ENCODE assay signal across 8 mouse cellular contexts in the genomic region with DNA sequence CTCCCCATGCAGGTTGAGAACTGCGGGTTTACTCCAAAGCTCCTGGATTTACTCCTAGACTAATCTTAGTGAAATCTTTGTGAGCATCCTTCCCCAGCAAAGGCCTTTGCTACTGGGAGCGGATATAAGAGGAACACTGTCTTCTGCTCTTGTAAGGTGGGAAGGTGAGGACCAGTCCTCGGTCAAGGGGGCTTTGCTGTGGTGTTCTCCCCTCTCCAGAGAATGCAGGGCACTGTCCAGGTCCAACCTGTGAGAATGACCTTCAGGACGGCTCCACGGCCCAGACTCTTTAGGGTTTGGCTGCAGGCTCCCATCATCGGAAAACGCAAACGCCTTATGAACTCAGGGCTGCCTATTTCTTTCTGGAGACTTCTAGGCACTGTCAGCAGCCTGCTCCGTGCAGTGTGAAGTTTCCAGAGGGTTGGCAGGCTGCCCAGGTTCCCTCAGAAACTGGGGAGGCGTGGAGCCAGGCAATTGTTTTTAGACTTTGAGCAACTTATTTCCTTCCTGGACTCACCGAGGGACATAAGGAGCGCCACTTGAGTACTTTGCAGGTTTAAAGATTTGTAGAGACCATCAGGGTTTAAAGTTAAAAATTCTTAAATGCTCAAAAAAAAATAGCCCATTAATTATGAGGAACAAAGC.
DNase-seq lines count a peak whose midpoint lies in the region; ATAC-seq and TF ChIP-seq lines count a peak whose summit lies in the region.

No protein-coding gene starts in this region.

- H3K27ac ChIP-seq in hindbrain, embryonic 16.5 days (ENCODE audit: low read depth, low read length), result no peak overlapping the region
- H3K27ac ChIP-seq in hindbrain, embryonic 13.5 days, result no peak overlapping the region
- H3K27ac ChIP-seq in cortical plate, adult 2 months (ENCODE audit: insufficient read depth, low read length), result peak overlapping the region; percentile 9; the same call in 1 of the 2 replicates
- peak overlapping the region; percentile 82 for H3K27ac ChIP-seq in kidney, embryonic 16.5 days (ENCODE audit: low read length)
- peak overlapping the region; percentile 38; the same call in 1 of the 2 replicates for H3K27ac ChIP-seq in limb, embryonic 15.5 days
- H3K27ac ChIP-seq in small intestine, adult 2 months (ENCODE audit: insufficient read depth, low read depth, low read length), result peak overlapping the region; percentile 47; the same call in 1 of the 2 replicates

- TF ChIP-seq POLR2A in cortical plate, adult 2 months (IDR thresholded peaks at IDR 0.05; ENCODE audit: extremely low read depth, insufficient read depth, low read length), result no peak
- TF ChIP-seq POLR2A in small intestine, adult 2 months (IDR thresholded peaks at IDR 0.05; ENCODE audit: low read depth, low read length), result no peak

- no peak overlapping the region for H3K4me2 ChIP-seq in hindbrain, embryonic 16.5 days (ENCODE audit: low read length)
- H3K4me2 ChIP-seq in hindbrain, embryonic 13.5 days, result no peak overlapping the region
- H3K4me2 ChIP-seq in kidney, embryonic 16.5 days (replicated peaks; ENCODE audit: low read depth, low read length), result 0 out of 2 replicates have a peak overlapping the region, but pooled peaks have one; percentile 16
- no peak overlapping the region for H3K4me2 ChIP-seq in limb, embryonic 15.5 days

- ATAC-seq in hindbrain, embryonic 16.5 days, result 0 out of 2 replicates have a peak, but pooled peaks have one; percentile 61
- ATAC-seq in hindbrain, embryonic 13.5 days (ENCODE audit: low FRiP score), result no peak
- peak; percentile 90 for ATAC-seq in kidney, embryonic 16.5 days (ENCODE audit: low FRiP score, low TSS enrichment)
- peak; percentile 75 for ATAC-seq in limb, embryonic 15.5 days (ENCODE audit: insufficient number of reproducible peaks, low FRiP score, low TSS enrichment, low read depth)
- no peak for ATAC-seq in inflammation-experienced regulatory T-cells, adult 6 months

- H3K9me3 ChIP-seq in hindbrain, embryonic 16.5 days (ENCODE audit: control insufficient read depth, low read length), result no peaks in the 10 kb centered on the region
- H3K9me3 ChIP-seq in hindbrain, embryonic 13.5 days, result no peaks in the 10 kb centered on the region
- H3K9me3 ChIP-seq in kidney, embryonic 16.5 days (ENCODE audit: low read length), result no peaks in the 10 kb centered on the region
- no peaks in the 10 kb centered on the region for H3K9me3 ChIP-seq in limb, embryonic 15.5 days

- H3K9ac ChIP-seq in hindbrain, embryonic 16.5 days (ENCODE audit: low read depth, low read length), result no peak overlapping the region
- H3K9ac ChIP-seq in hindbrain, embryonic 13.5 days, result no peak overlapping the region
- H3K9ac ChIP-seq in kidney, embryonic 16.5 days (replicated peaks; ENCODE audit: low read length), result no peak overlapping the region
- no peak overlapping the region for H3K9ac ChIP-seq in limb, embryonic 15.5 days

- no peak for TF ChIP-seq CTCF in cortical plate, adult 2 months (IDR thresholded peaks at IDR 0.05; ENCODE audit: extremely low read depth, insufficient read depth, low read length)
- no peak for TF ChIP-seq CTCF in small intestine, adult 2 months (IDR thresholded peaks at IDR 0.05; ENCODE audit: extremely low read depth, insufficient read length, insufficient replicate concordance, low read depth, low read length)

- peak; percentile 98 for DNase-seq in heart, adult 11 months

- 51% methylated on average over 12 of the region's 12 CpGs for WGBS in hindbrain, embryonic 16.5 days
- 70% methylated on average over 12 of the region's 12 CpGs for WGBS in hindbrain, embryonic 13.5 days
- WGBS in kidney, embryonic 16.5 days, result 39% methylated on average over 12 of the region's 12 CpGs
- 34% methylated on average over 12 of the region's 12 CpGs for WGBS in limb, embryonic 15.5 days
- 35% methylated on average over 12 of the region's 12 CpGs for WGBS in small intestine, adult 2 months

- H3K36me3 ChIP-seq in hindbrain, embryonic 16.5 days (ENCODE audit: control insufficient read depth, insufficient read depth, low read length), result no peaks in the 10 kb centered on the region
- no peaks in the 10 kb centered on the region for H3K36me3 ChIP-seq in hindbrain, embryonic 13.5 days
- H3K36me3 ChIP-seq in kidney, embryonic 16.5 days (ENCODE audit: insufficient read depth, low read length), result no peaks in the 10 kb centered on the region
- no peaks in the 10 kb centered on the region for H3K36me3 ChIP-seq in limb, embryonic 15.5 days
- no peaks in the 10 kb centered on the region for H3K36me3 ChIP-seq in small intestine, adult 2 months (ENCODE audit: control insufficient read depth, insufficient read depth, low read length)

- no peak overlapping the region for H3K4me3 ChIP-seq in hindbrain, embryonic 16.5 days (ENCODE audit: low read length)
- H3K4me3 ChIP-seq in hindbrain, embryonic 13.5 days, result no peak overlapping the region
- H3K4me3 ChIP-seq in cortical plate, adult 2 months (ENCODE audit: insufficient read depth, low read length), result no peak overlapping the region
- H3K4me3 ChIP-seq in kidney, embryonic 16.5 days (ENCODE audit: low read length), result no peak overlapping the region
- H3K4me3 ChIP-seq in limb, embryonic 15.5 days, result no peak overlapping the region
- H3K4me3 ChIP-seq in small intestine, adult 2 months (ENCODE audit: low read depth, low read length), result no peak overlapping the region

- H3K4me1 ChIP-seq in hindbrain, embryonic 16.5 days (ENCODE audit: control insufficient read depth, insufficient read depth, low read depth, low read length), result no peaks in the 10 kb centered on the region; the same call in 1 of the 2 replicates
- 0 out of 2 replicates have a peak, but pooled peaks cover 5% of the 10 kb centered on the region for H3K4me1 ChIP-seq in hindbrain, embryonic 13.5 days (replicated peaks)
- H3K4me1 ChIP-seq in cortical plate, adult 2 months (ENCODE audit: control insufficient read depth, insufficient read depth, low read length), result no peaks in the 10 kb centered on the region; the same call in 1 of the 2 replicates
- H3K4me1 ChIP-seq in kidney, embryonic 16.5 days (ENCODE audit: insufficient read depth, low read length), result peaks cover 20% of the 10 kb centered on the region
- peaks cover 9% of the 10 kb centered on the region for H3K4me1 ChIP-seq in limb, embryonic 15.5 days
- no peaks in the 10 kb centered on the region for H3K4me1 ChIP-seq in small intestine, adult 2 months (ENCODE audit: control insufficient read depth, insufficient read depth, insufficient read length, low read length)

- no peaks in the 10 kb centered on the region for H3K27me3 ChIP-seq in hindbrain, embryonic 16.5 days (replicated peaks; ENCODE audit: control insufficient read depth, insufficient read depth, low read length)
- no peaks in the 10 kb centered on the region for H3K27me3 ChIP-seq in hindbrain, embryonic 13.5 days
- H3K27me3 ChIP-seq in kidney, embryonic 16.5 days (ENCODE audit: insufficient read depth, low read length), result no peaks in the 10 kb centered on the region
- no peaks in the 10 kb centered on the region for H3K27me3 ChIP-seq in limb, embryonic 15.5 days
- H3K27me3 ChIP-seq in small intestine, adult 2 months (ENCODE audit: control insufficient read depth, insufficient read depth, low read length), result no peaks in the 10 kb centered on the region

Comparison
In these comparisons a context has a peak if more than half of its experiments do, and no peak if none do; other contexts are left out.
1. ATAC-seq: peak in hindbrain, embryonic 16.5 days (single experiment), kidney, embryonic 16.5 days (single experiment) and limb, embryonic 15.5 days (single experiment); none in hindbrain, embryonic 13.5 days (single experiment) and inflammation-experienced regulatory T-cells, adult 6 months (single experiment).
2. H3K27ac ChIP-seq: peak in cortical plate, adult 2 months (single experiment), kidney, embryonic 16.5 days (single experiment), limb, embryonic 15.5 days (single experiment) and small intestine, adult 2 months (single experiment); none in hindbrain, embryonic 16.5 days (single experiment) and hindbrain, embryonic 13.5 days (single experiment).